Mouse (Mus musculus): ENCODE results near the gene Unc13a.

Unc13a gene

GRCm38 (mm10) chr8:71586891-71587290 lies 84.7 kb downstream of the Unc13a start:
- peak in 1 of 2 experiments; percentile 67 for DNase-seq (ENCODE audit: low spot score in 2 of 2)

DNA sequence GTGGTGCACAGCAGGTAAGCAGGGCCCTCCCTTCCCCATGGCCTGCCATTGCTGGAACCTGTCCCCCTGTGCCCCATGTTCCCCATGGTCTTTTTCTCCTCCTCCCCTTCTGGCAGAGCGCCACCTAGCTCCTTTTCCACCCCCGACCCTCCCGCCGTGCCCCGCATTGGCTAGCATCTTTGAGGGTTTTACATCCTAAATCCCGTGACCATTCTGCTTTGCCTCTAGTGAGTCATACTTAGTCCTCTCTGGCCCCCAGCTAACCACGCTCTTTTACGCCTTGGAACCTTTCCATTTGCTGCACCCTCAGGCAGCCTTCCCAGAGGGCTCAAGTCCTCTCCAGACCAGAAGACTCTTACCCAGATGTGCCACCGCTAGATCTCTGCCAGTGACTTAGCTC lies 91.4 kb downstream of the Unc13a start:
- no peak for DNase-seq (ENCODE audit: low spot score in 2 of 2)

DNA sequence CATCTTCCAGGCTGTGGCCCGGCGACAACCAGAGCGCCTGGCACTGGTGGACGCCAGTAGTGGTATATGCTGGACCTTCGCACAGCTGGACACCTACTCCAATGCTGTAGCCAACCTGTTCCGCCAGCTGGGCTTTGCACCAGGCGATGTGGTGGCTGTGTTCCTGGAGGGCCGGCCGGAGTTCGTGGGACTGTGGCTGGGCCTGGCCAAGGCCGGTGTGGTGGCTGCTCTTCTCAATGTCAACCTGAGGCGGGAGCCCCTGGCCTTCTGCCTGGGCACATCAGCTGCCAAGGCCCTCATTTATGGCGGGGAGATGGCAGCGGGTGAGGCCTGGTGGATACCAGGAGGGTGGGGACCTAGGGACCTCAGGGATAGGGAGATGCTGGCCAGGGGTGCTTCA lies 92.1 kb downstream of the Unc13a start:
- DNase-seq (ENCODE audit: low spot score in 2 of 2) = no peak

DNA sequence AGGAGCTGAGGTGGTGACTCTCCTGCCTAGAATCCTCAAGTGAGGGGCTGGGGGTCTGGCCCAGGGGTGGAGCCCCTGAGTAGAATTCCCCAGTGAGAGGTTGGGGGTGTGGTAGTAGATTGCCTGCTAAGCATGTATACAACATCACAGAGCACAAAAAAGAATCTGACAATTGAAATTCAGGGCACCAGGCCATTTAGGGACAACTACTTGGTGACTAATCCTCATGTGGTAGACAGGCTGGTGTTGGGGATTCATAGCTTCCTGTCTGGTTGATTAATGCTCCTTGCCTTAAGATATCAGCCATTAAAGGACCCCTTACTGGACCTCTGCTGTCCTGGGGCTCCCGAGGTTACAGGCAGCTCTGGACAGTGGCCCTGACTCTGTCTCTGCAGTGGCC lies 92.5 kb downstream of the Unc13a start:
- DNase-seq (ENCODE audit: low spot score in 2 of 2) = no peak

- DNase-seq (ENCODE audit: low spot score in 2 of 2) = no peak
Observed at GRCm38 (mm10) chr8:71577856-71578387, 93.6 kb downstream of the Unc13a start.

GRCm38 (mm10) chr8:71575020-71575419 lies 96.5 kb downstream of the Unc13a start:
- no peak for DNase-seq (ENCODE audit: low spot score in 2 of 2)

DNA sequence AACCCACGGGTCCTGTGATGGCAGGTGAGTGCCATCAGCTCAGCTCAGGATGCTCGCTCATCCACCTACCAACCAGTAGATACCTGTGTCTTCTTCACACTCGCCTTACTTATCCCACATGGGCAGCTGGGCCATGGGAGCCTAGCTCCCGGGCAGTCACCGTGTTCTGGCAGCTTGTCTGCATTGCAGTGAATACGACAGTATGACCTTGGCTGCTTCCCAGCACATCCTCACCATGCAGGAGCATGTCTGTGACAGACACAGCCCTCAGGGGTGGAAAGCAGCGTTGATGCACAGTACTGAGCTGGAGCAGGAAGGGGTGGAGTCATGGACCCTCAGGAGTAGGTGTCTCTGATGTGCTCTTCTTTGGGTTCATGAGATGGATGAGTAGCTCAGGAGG lies 97.1 kb downstream of the Unc13a start:
- DNase-seq (ENCODE audit: low spot score in 2 of 2) = no peak
